Mouse (Mus musculus) CH12.LX (cell line): ENCODE measurements around the gene Epas1. TPM values are rescaled to one million over a fixed set of nuclear protein-coding genes. Genes with fewer than 3 reads are reported as not detected.

ENCODE experiments used
- DNase-seq: peaks from one replicate; pipeline ENCODE4 v3.0.0-alpha.2; 2013; ENCODE audit errors: extremely low read depth
- H3K27ac ChIP-seq: 2 replicates; pipeline ENCODE4 v1.5.1; 2012; ENCODE audit warnings: low read depth, mild to moderate bottlenecking, control low read depth, moderate library complexity; ENCODE audit not compliant: insufficient read depth
- H3K27me3 ChIP-seq: replicated peaks from 2 replicates; pipeline ENCODE3; 2012; ENCODE audit warnings: inconsistent platforms
- H3K36me3 ChIP-seq, 2 experiments: replicated peaks in 1 of 2; 2 replicates each; pipeline versions ENCODE3 to v1.6.1; 2012; ENCODE audit warnings: inconsistent platforms in 1 of 2, low read length in 1 of 2, mild to moderate bottlenecking in 1 of 2, mixed read lengths in 1 of 2, moderate library complexity in 1 of 2; ENCODE audit not compliant: control insufficient read depth in 1 of 2, insufficient read depth in 1 of 2
- H3K4me1 ChIP-seq, 2 experiments: 2 replicates each; pipeline ENCODE4 v1.6.1; 2012; ENCODE audit warnings: inconsistent platforms in 1 of 2, moderate library complexity in 1 of 2; ENCODE audit not compliant: insufficient read depth in 2 of 2, control insufficient read depth in 1 of 2
- H3K4me2 ChIP-seq: 2 replicates; pipeline ENCODE4 v1.6.1; 2012; ENCODE audit warnings: low read depth, mild to moderate bottlenecking, control low read depth; ENCODE audit not compliant: poor library complexity, insufficient read depth, severe bottlenecking
- H3K4me3 ChIP-seq, 3 experiments: fragments of 150-350 bp in 1 of 3; sonication (generic) in 1 of 3; replicated peaks in 1 of 3; 2 replicates each; pipeline versions ENCODE3 to v1.5.1; 2011 to 2012; ENCODE audit warnings: low read depth in 2 of 3, low read length in 2 of 3, mild to moderate bottlenecking in 2 of 3, moderate library complexity in 2 of 3, control low read depth in 1 of 3, improper control_type of control experiment in 1 of 3, inconsistent platforms in 1 of 3, mixed read lengths in 1 of 3; ENCODE audit not compliant: poor library complexity in 1 of 3
- H3K79me2 ChIP-seq: replicated peaks from 2 replicates; pipeline ENCODE4 v1.6.1; 2012; ENCODE audit warnings: mild to moderate bottlenecking, moderate library complexity; ENCODE audit not compliant: control insufficient read depth, poor library complexity, insufficient read depth, severe bottlenecking; ENCODE audit errors: extremely low read depth
- H3K9ac ChIP-seq: 2 replicates; pipeline ENCODE4 v1.6.1; 2012; ENCODE audit warnings: low read depth, mild to moderate bottlenecking, control low read depth, moderate library complexity; ENCODE audit not compliant: insufficient read depth
- H3K9me3 ChIP-seq: replicated peaks from 2 replicates; pipeline ENCODE3; 2012; ENCODE audit warnings: low read length, inconsistent platforms, mixed read lengths
- BHLHE40 ChIP-seq: IDR thresholded peaks from 2 replicates; pipeline ENCODE4 v1.6.1; 2011; ENCODE audit warnings: mild to moderate bottlenecking, low read depth, low read length, improper control_type of control experiment
- CHD1 ChIP-seq: IDR thresholded peaks from 2 replicates; pipeline ENCODE4 v1.6.1; 2012; ENCODE audit warnings: low read depth, low read length, improper control_type of control experiment, inconsistent platforms
- CHD2 ChIP-seq: IDR thresholded peaks from 2 replicates; pipeline ENCODE4 v1.6.1; 2011; ENCODE audit warnings: low read length, improper control_type of control experiment
- ELF1 ChIP-seq: IDR thresholded peaks from 2 replicates; pipeline ENCODE4 v1.6.1; 2014; ENCODE audit warnings: low read depth, mild to moderate bottlenecking, inconsistent platforms, low read length, improper control_type of control experiment
- ETS1 ChIP-seq: conservative IDR thresholded peaks from 2 replicates; pipeline ENCODE4 v1.6.1; 2012; ENCODE audit warnings: low read depth, mild to moderate bottlenecking, inconsistent platforms, low read length, improper control_type of control experiment, moderate library complexity
- GABPA ChIP-seq: IDR thresholded peaks from 2 replicates; pipeline ENCODE4 v1.6.1; 2012; ENCODE audit warnings: low read depth, low read length, improper control_type of control experiment, inconsistent platforms; ENCODE audit not compliant: insufficient replicate concordance
- HCFC1 ChIP-seq: IDR thresholded peaks from 2 replicates; pipeline ENCODE4 v1.6.1; 2012; ENCODE audit warnings: low read depth, mild to moderate bottlenecking, inconsistent platforms, low read length, improper control_type of control experiment
- JUND ChIP-seq: conservative IDR thresholded peaks from 2 replicates; pipeline ENCODE4 v1.6.1; 2011; ENCODE audit warnings: low read depth, low read length, improper control_type of control experiment
- KAT2A ChIP-seq: IDR thresholded peaks from 2 replicates; pipeline ENCODE4 v1.6.1; 2012; ENCODE audit warnings: low read length, improper control_type of control experiment, inconsistent platforms; ENCODE audit not compliant: insufficient replicate concordance
- MAFK ChIP-seq: IDR thresholded peaks from 2 replicates; pipeline ENCODE4 v1.6.1; 2011; ENCODE audit warnings: low read length, improper control_type of control experiment; ENCODE audit not compliant: insufficient replicate concordance
- MAZ ChIP-seq: IDR thresholded peaks from 2 replicates; pipeline ENCODE4 v1.6.1; 2012; ENCODE audit warnings: low read depth, mild to moderate bottlenecking, inconsistent platforms, low read length, improper control_type of control experiment, moderate library complexity
- MEF2A ChIP-seq: IDR thresholded peaks from 2 replicates; pipeline ENCODE4 v1.6.1; 2014; ENCODE audit warnings: low read depth, mild to moderate bottlenecking, inconsistent platforms, low read length, improper control_type of control experiment, borderline replicate concordance
- MXI1 ChIP-seq: IDR thresholded peaks from 2 replicates; pipeline ENCODE4 v1.6.1; 2011; ENCODE audit warnings: mild to moderate bottlenecking, low read depth, low read length, improper control_type of control experiment
- NRF1 ChIP-seq: IDR thresholded peaks from 2 replicates; pipeline ENCODE4 v1.6.1; 2014; ENCODE audit warnings: low read depth, mild to moderate bottlenecking, inconsistent platforms, low read length, improper control_type of control experiment, moderate library complexity
- POLR2A ChIP-seq: IDR thresholded peaks from 2 replicates; pipeline ENCODE4 v1.6.1; 2011; ENCODE audit warnings: low read depth, mild to moderate bottlenecking, improper control_type of control experiment, low read length
- POLR2AphosphoS2 ChIP-seq: IDR thresholded peaks from 2 replicates; pipeline ENCODE4 v1.6.1; 2011; ENCODE audit warnings: low read depth, low read length, improper control_type of control experiment
- RAD21 ChIP-seq: IDR thresholded peaks from 2 replicates; pipeline ENCODE4 v1.6.1; 2011; ENCODE audit warnings: low read depth, mild to moderate bottlenecking, low read length, improper control_type of control experiment, moderate library complexity
- RCOR1 ChIP-seq: conservative IDR thresholded peaks from 2 replicates; pipeline ENCODE4 v1.6.1; 2012; ENCODE audit warnings: low read depth, mild to moderate bottlenecking, inconsistent platforms, low read length, improper control_type of control experiment
- SIN3A ChIP-seq: IDR thresholded peaks from 2 replicates; pipeline ENCODE4 v1.6.1; 2012; ENCODE audit warnings: low read length, improper control_type of control experiment, inconsistent platforms
- SMC3 ChIP-seq: IDR thresholded peaks from 2 replicates; pipeline ENCODE4 v1.6.1; 2011; ENCODE audit warnings: low read depth, low read length, improper control_type of control experiment
- TBP ChIP-seq: conservative IDR thresholded peaks from 2 replicates; pipeline ENCODE4 v1.6.1; 2011; ENCODE audit warnings: low read depth, low read length, improper control_type of control experiment
- UBTF ChIP-seq: IDR thresholded peaks from 2 replicates; pipeline ENCODE4 v1.6.1; 2012; ENCODE audit warnings: low read depth, mild to moderate bottlenecking, inconsistent platforms, low read length, improper control_type of control experiment, moderate library complexity
- USF1 ChIP-seq: IDR thresholded peaks from 2 replicates; pipeline ENCODE4 v1.6.1; 2014; ENCODE audit warnings: low read depth, mild to moderate bottlenecking, inconsistent platforms, low read length, improper control_type of control experiment
- USF2 ChIP-seq: conservative IDR thresholded peaks from 2 replicates; pipeline ENCODE4 v1.6.1; 2011; ENCODE audit warnings: low read depth, low read length, improper control_type of control experiment
- ZNF384 ChIP-seq: IDR thresholded peaks from 2 replicates; pipeline ENCODE4 v1.6.1; 2012; ENCODE audit warnings: low read depth, low read length, improper control_type of control experiment, inconsistent platforms
- dilution Hi-C: fragments of 300-500 bp; cut with MboI; formaldehyde crosslinking; loops from 2 replicates; pipeline ENCODE4 v1.14.3; 2020; ENCODE audit warnings: low sequenced_read_pairs; ENCODE audit not compliant: extremely low pct_unique_long_range_greater_than_20kb, extremely low pct_ligation_motif_present
- in situ Hi-C: fragments of 300-500 bp; cut with MboI; formaldehyde crosslinking; loops from 3 replicates; pipeline ENCODE4 v1.14.3; 2019; ENCODE audit warnings: low sequenced_read_pairs, low pct_ligation_motif_present, low pct_unique_long_range_greater_than_20kb, mixed read lengths
- polyA plus RNA-seq: library from polyadenylated mRNA; unstranded; fragments of >175 nt; gene quantifications from 2 replicates; pipeline ENCODE4 v1.2.1, GENCODE M21; 2012; ENCODE audit warnings: low read depth; ENCODE audit not compliant: insufficient read length
- total RNA-seq, 2 experiments: library from RNA; depleted of rRNA; stranded (reverse); fragments of 300-350 nt in 1 of 2; fragments of >200 nt in 1 of 2; gene quantifications; 2 replicates each; pipeline ENCODE4 v1.2.3; 2012 to 2014

The Epas1 gene
- total and polyA plus RNA-seq, 3 experiments: 0.08 to 0.14 (median 0.11) TPM

- H3K27ac ChIP-seq: no peak overlapping the region
- no peaks in the 10 kb centered on the region for H3K79me2 ChIP-seq
- H3K27me3 ChIP-seq: no peaks in the 10 kb centered on the region
Measured at GRCm38 (mm10) chr17:86785612-86786011, 32.1 kb downstream of the Epas1 start.

GRCm38 (mm10) chr17:86786496-86786895 lies 33.0 kb downstream of the Epas1 start:
- Histone ChIP-seq H3K9ac (no peak overlapping the region), H3K79me2 (no peaks in the 10 kb centered on the region), H3K27me3 (no peaks in the 10 kb centered on the region), H3K4me1 (peaks cover 0 to 2% of the 10 kb centered on the region in 2 experiments; a peak in 1 of 4 replicates), H3K9me3 (no peaks in the 10 kb centered on the region), H3K4me2 (no peak overlapping the region), H3K36me3 (no peaks in the 10 kb centered on the region), H3K4me3 (no peak overlapping the region)
- DNase-seq: no peak
- dilution Hi-C loops: no loop called here
- TF ChIP-seq USF2 (no peak), RCOR1 (no peak), MEF2A (no peak), SIN3A (no peak), HCFC1 (no peak), BHLHE40 (no peak), ZNF384 (no peak), MXI1 (no peak), MAZ (no peak), ETS1 (no peak), USF1 (no peak), UBTF (no peak), TBP (no peak), GABPA (no peak), POLR2AphosphoS2 (no peak), POLR2A (no peak), KAT2A (no peak), NRF1 (no peak), CHD1 (no peak), CHD2 (no peak)
- TF ChIP-seq, all 38 proteins: peak for 0
- no peak overlapping the region for H3K27ac ChIP-seq
- in situ Hi-C loops: no loop called here

More at GRCm38 (mm10) chr17:86785612-86786011, 32.1 kb downstream of the Epas1 start:
- dilution Hi-C loops (no loop called here), in situ Hi-C loops (no loop called here)
- Histone ChIP-seq H3K4me1 (peaks cover 0 to 2% of the 10 kb centered on the region in 2 experiments; a peak in 1 of 4 replicates), H3K4me3 (no peak overlapping the region), H3K9ac (no peak overlapping the region), H3K4me2 (no peak overlapping the region), H3K9me3 (no peaks in the 10 kb centered on the region), H3K36me3 (no peaks in the 10 kb centered on the region)
- DNase-seq: no peak
- TF ChIP-seq ELF1: no peak
- TF ChIP-seq SMC3: no peak
- TF ChIP-seq JUND: no peak
- TF ChIP-seq MXI1: no peak
- TF ChIP-seq RAD21: no peak
- TF ChIP-seq MAFK: no peak
- TF ChIP-seq SIN3A: no peak
- no peak for TF ChIP-seq TBP
- no peak for TF ChIP-seq ZNF384
- TF ChIP-seq ETS1: no peak
